Comparison of ENCODE assay signal across 21 mouse cellular contexts in genomic region chr2:131358481-131358880, GRCm38 (mm10). TPM values are rescaled to one million over a fixed set of nuclear protein-coding genes. Genes with fewer than 3 reads are reported as not detected.
DNase-seq lines count a peak whose midpoint lies in the region; ATAC-seq and TF ChIP-seq lines count a peak whose summit lies in the region.
"Had no signal": no experiment of that assay in that cellular context is flagged by ENCODE, and none has a peak within 500 bp of the region (broad histone marks: within the 10 kb centered on the region; RNA-seq: fewer than 3 reads in every experiment).

No protein-coding gene starts in this region.

- in situ Hi-C loops in CH12.LX (cut with MboI; ENCODE audit: low pct_ligation_motif_present, low pct_unique_long_range_greater_than_20kb, low sequenced_read_pairs) = no loop called here

- no peak for DNase-seq in heart, postnatal 0 days (ENCODE audit: low spot score)
- no peak for DNase-seq in heart, postnatal 36 days
- DNase-seq in 3T3-L1 (ENCODE audit: low read depth, low spot score) (peak; percentile 26), CH12.LX (ENCODE audit: extremely low read depth) (no peak)
- DNase-seq in stomach, postnatal 0 days (ENCODE audit: low spot score) = no peak
- DNase-seq in spleen, adult 18-20 months = no peak
- DNase-seq: adrenal gland, postnatal 10 days; B cell, adult 2 months; cerebellum, adult 11 months; cerebellum, adult 8-10 months; cerebellum, postnatal 14 days; embryo, embryonic 11 days; gastrocnemius, postnatal 10 days; kidney, adult 2 months had no signal

- H3K4me3 ChIP-seq in heart, postnatal 0 days (ENCODE audit: low read depth, low read length) = no peak overlapping the region
- no peak overlapping the region for H3K4me3 ChIP-seq in CH12.LX (replicated peaks in 1 of 3; ENCODE audit: low read depth in 2 of 3, low read length in 2 of 3, poor library complexity in 1 of 3)
- no peak overlapping the region for H3K4me3 ChIP-seq in stomach, postnatal 0 days (ENCODE audit: low read depth, low read length)
- H3K4me3 ChIP-seq: embryonic facial prominence, embryonic 15.5 days; erythroblast, embryonic 14.5 days; forebrain, embryonic 15.5 days; heart, embryonic 15.5 days had no signal

- no peaks in the 10 kb centered on the region for H3K36me3 ChIP-seq in heart, postnatal 0 days (replicated peaks; ENCODE audit: control insufficient read depth, insufficient read depth, low read length)
- no peaks in the 10 kb centered on the region for H3K36me3 ChIP-seq in CH12.LX (replicated peaks in 1 of 2; ENCODE audit: control insufficient read depth in 1 of 2, insufficient read depth in 1 of 2, low read length in 1 of 2)
- no peaks in the 10 kb centered on the region for H3K36me3 ChIP-seq in stomach, postnatal 0 days (ENCODE audit: control insufficient read depth, insufficient read depth, low read length)
- H3K36me3 ChIP-seq: embryonic facial prominence, embryonic 15.5 days; forebrain, embryonic 15.5 days; heart, embryonic 15.5 days had no signal

- intact Hi-C loops in heart, postnatal 36 days (cut with DNase I) = loop anchor here (5.0 kb wide), 1 partner anchor 44 kb away; no protein-coding TSS in a partner anchor

- TF ChIP-seq POLR2A in CH12.LX (IDR thresholded peaks at IDR 0.05; ENCODE audit: low read depth, low read length) = no peak

- peak; percentile 44 for TF ChIP-seq RAD21 in CH12.LX (IDR thresholded peaks at IDR 0.05; ENCODE audit: low read depth, low read length)

- 0 out of 2 replicates have a peak, but pooled peaks have one; percentile 3 for TF ChIP-seq CTCF in heart, postnatal 0 days (IDR thresholded peaks at IDR 0.05; ENCODE audit: low read depth)
- TF ChIP-seq CTCF in CH12.LX (conservative IDR thresholded peaks at IDR 0.05 in 1 of 2, IDR thresholded peaks at IDR 0.05 in 1 of 2; ENCODE audit: low read depth in 2 of 2, low read length in 2 of 2) = peak in 1 of 2 experiments; percentile 49; a peak in 2 of 4 replicates
- peak; percentile 19; the same call in 1 of the 2 replicates for TF ChIP-seq CTCF in stomach, postnatal 0 days (IDR thresholded peaks at IDR 0.05; ENCODE audit: low read depth)

- dilution Hi-C loops in CH12.LX (cut with MboI; ENCODE audit: extremely low pct_ligation_motif_present, extremely low pct_unique_long_range_greater_than_20kb, low sequenced_read_pairs) = no loop called here

- no peak for ATAC-seq in heart, postnatal 0 days (ENCODE audit: insufficient read depth, low read depth)
- ATAC-seq in stomach, postnatal 0 days (ENCODE audit: low FRiP score, low TSS enrichment) = no peak
- ATAC-seq: CD4-positive, CD25-positive, alpha-beta regulatory T cell, adult 4 months; forebrain, embryonic 15.5 days; hindbrain, embryonic 16.5 days had no signal

- 0 out of 2 replicates have a peak, but pooled peaks cover 7% of the 10 kb centered on the region for H3K4me1 ChIP-seq in heart, postnatal 0 days (ENCODE audit: control insufficient read depth, insufficient read depth)
- H3K4me1 ChIP-seq in CH12.LX (ENCODE audit: control insufficient read depth in 1 of 2, insufficient read depth in 2 of 2) = peaks cover 0 to 27% of the 10 kb centered on the region in 2 experiments; a peak in 2 of 4 replicates
- H3K4me1 ChIP-seq in stomach, postnatal 0 days (replicated peaks; ENCODE audit: control insufficient read depth, insufficient read depth) = no peaks in the 10 kb centered on the region
- H3K4me1 ChIP-seq: embryonic facial prominence, embryonic 15.5 days had no signal

- no peak overlapping the region for H3K27ac ChIP-seq in heart, postnatal 0 days (ENCODE audit: low read depth)
- no peak overlapping the region for H3K27ac ChIP-seq in CH12.LX (ENCODE audit: insufficient read depth, low read depth)
- H3K27ac ChIP-seq in stomach, postnatal 0 days (replicated peaks) = no peak overlapping the region
- H3K27ac ChIP-seq: embryonic facial prominence, embryonic 15.5 days; forebrain, embryonic 15.5 days; heart, embryonic 15.5 days had no signal

- H3K27me3 ChIP-seq in heart, postnatal 0 days (ENCODE audit: control insufficient read depth, insufficient read depth, low read length) = no peaks in the 10 kb centered on the region
- no peaks in the 10 kb centered on the region for H3K27me3 ChIP-seq in CH12.LX (replicated peaks)
- no peaks in the 10 kb centered on the region for H3K27me3 ChIP-seq in stomach, postnatal 0 days (ENCODE audit: control insufficient read depth, insufficient read depth, low read length)
- H3K27me3 ChIP-seq: embryonic facial prominence, embryonic 15.5 days; forebrain, embryonic 15.5 days; heart, embryonic 15.5 days had no signal

- H3K4me2 ChIP-seq in heart, postnatal 0 days (ENCODE audit: low read depth, low read length) = no peak overlapping the region
- no peak overlapping the region for H3K4me2 ChIP-seq in CH12.LX (ENCODE audit: insufficient read depth, low read depth, poor library complexity, severe bottlenecking)
- no peak overlapping the region for H3K4me2 ChIP-seq in stomach, postnatal 0 days (replicated peaks; ENCODE audit: low read depth)
- H3K4me2 ChIP-seq: embryonic facial prominence, embryonic 15.5 days; forebrain, embryonic 15.5 days; heart, embryonic 11.5 days; heart, embryonic 15.5 days had no signal

- TF ChIP-seq EP300 in heart, postnatal 0 days (IDR thresholded peaks at IDR 0.05; ENCODE audit: low read depth) = no peak
- TF ChIP-seq EP300 in CH12.LX (IDR thresholded peaks at IDR 0.05; ENCODE audit: low read length) = no peak
- TF ChIP-seq EP300 in stomach, postnatal 0 days (optimal IDR thresholded peaks at IDR 0.05) = no peak

- no peaks in the 10 kb centered on the region for H3K79me2 ChIP-seq in CH12.LX (replicated peaks; ENCODE audit: control insufficient read depth, extremely low read depth, insufficient read depth, poor library complexity, severe bottlenecking)

- no peak overlapping the region for H3K9ac ChIP-seq in heart, postnatal 0 days (replicated peaks; ENCODE audit: low read depth, low read length)
- no peak overlapping the region for H3K9ac ChIP-seq in CH12.LX (ENCODE audit: insufficient read depth, low read depth)
- H3K9ac ChIP-seq in stomach, postnatal 0 days (ENCODE audit: low read length) = no peak overlapping the region
- H3K9ac ChIP-seq: embryonic facial prominence, embryonic 15.5 days; forebrain, embryonic 15.5 days; heart, embryonic 15.5 days had no signal

- no peaks in the 10 kb centered on the region for H3K9me3 ChIP-seq in heart, postnatal 0 days (replicated peaks; ENCODE audit: control insufficient read depth, low read length)
- no peaks in the 10 kb centered on the region for H3K9me3 ChIP-seq in CH12.LX (replicated peaks; ENCODE audit: low read length)
- no peaks in the 10 kb centered on the region for H3K9me3 ChIP-seq in stomach, postnatal 0 days (ENCODE audit: control insufficient read depth, low read length)
- H3K9me3 ChIP-seq: embryonic facial prominence, embryonic 15.5 days; forebrain, embryonic 15.5 days; heart, embryonic 15.5 days had no signal

TF ChIP-seq in CH12.LX, 34 proteins besides CTCF, POLR2A, EP300 and RAD21:
- TF ChIP-seq MXI1 (IDR thresholded peaks at IDR 0.05; ENCODE audit: low read depth, low read length) (no peak), JUN (IDR thresholded peaks at IDR 0.05; ENCODE audit: insufficient read depth, low read depth, low read length) (no peak), SMC3 (IDR thresholded peaks at IDR 0.05; ENCODE audit: low read depth, low read length) (peak; percentile 45), PAX5 (IDR thresholded peaks at IDR 0.05; ENCODE audit: low read length) (no peak), CHD1 (IDR thresholded peaks at IDR 0.05; ENCODE audit: low read depth, low read length) (no peak), MEF2A (IDR thresholded peaks at IDR 0.05; ENCODE audit: borderline replicate concordance, low read depth, low read length) (no peak), NRF1 (IDR thresholded peaks at IDR 0.05; ENCODE audit: low read depth, low read length) (no peak), TBP (conservative IDR thresholded peaks at IDR 0.05; ENCODE audit: low read depth, low read length) (no peak)

RNA-seq across cellular contexts. Expression of gene Rnf24, which starts 5.8 kb away (rescaled TPM):
- total RNA-seq in heart, postnatal 0 days (2014; rRNA removed; ENCODE audit: low replicate concordance) = 1.0 and 7.7 TPM in 2 replicates
- 1.3 and 1.4 TPM in 2 replicates for polyA plus RNA-seq in heart, postnatal 0 days (2015; fragmentation: Nextera tagmentation; extraction: Ambion mirVana)
- 1 to 10 TPM; 2.9 to 3.2 TPM for total RNA-seq in heart, postnatal 36 days (2021)
- total RNA-seq in CH12.LX (2012; rRNA removed) (3.4 and 3.9 TPM in 2 replicates), CH12.LX (2014; rRNA removed) (3.5 and 3.9 TPM in 2 replicates)
- polyA plus RNA-seq in CH12.LX (2012; ENCODE audit: insufficient read length, low read depth) = 11.8 and 14.7 TPM in 2 replicates
- 1.2 and 1.3 TPM in 2 replicates for polyA plus RNA-seq in stomach, postnatal 0 days (2015; fragmentation: Nextera tagmentation; extraction: Ambion mirVana)
- polyA plus RNA-seq: erythroblast, embryonic 14.5 days had no signal
